Mouse (Mus musculus): ENCODE measurements at regions not wholly inside any gene's neighbourhood (a gene's known extent, or its start where the extent isn't known, plus 50 kb on each side); places are given as distances from the start of the nearest gene placed in this dataset.

- no peak overlapping the region for H3K4me3 ChIP-seq (ENCODE audit: insufficient read depth, low read depth, low read length)
- H3K27ac ChIP-seq (replicated peaks; ENCODE audit: low read depth, low read length), result no peak overlapping the region
- no peaks in the 10 kb centered on the region for H3K4me1 ChIP-seq (ENCODE audit: control insufficient read depth, insufficient read depth, insufficient read length, low read length)
Observed at GRCm38 (mm10) chr1:13500456-13500855, 2086.6 kb downstream of the A830018L16Rik start.

DNA sequence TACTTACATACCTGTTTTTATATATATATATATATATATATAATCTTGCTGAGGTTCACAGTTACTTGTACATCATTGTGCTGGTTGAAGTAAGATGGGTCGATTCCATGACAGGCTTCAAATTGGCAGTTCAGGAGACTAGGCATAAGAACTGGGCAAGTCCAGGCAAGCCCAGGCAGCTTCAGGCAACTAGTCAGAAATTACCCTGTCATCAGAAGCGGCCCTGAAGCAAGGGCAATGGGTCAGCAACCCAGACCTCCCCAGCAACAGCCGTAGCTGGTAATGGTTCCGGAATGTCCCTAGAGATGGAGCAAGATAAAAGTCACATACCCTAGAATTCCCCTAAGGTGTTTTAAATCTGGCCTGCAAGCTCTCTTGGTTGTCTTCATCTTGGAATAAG is 2088.0 kb downstream of the A830018L16Rik start:
- Histone ChIP-seq H3K4me3 (ENCODE audit: insufficient read depth, low read depth, low read length) (no peak overlapping the region), H3K27ac (replicated peaks; ENCODE audit: low read depth, low read length) (no peak overlapping the region), H3K4me1 (ENCODE audit: control insufficient read depth, insufficient read depth, insufficient read length, low read length) (no peaks in the 10 kb centered on the region)

GRCm38 (mm10) chr1:13513761-13514160 is 2099.9 kb downstream of the A830018L16Rik start:
- no peak overlapping the region for H3K27ac ChIP-seq (replicated peaks; ENCODE audit: low read depth, low read length)

More at GRCm38 (mm10) chr1:13513761-13514160, 2099.9 kb downstream of the A830018L16Rik start:
- no peaks in the 10 kb centered on the region for H3K4me1 ChIP-seq (ENCODE audit: control insufficient read depth, insufficient read depth, insufficient read length, low read length)
- H3K4me3 ChIP-seq (ENCODE audit: insufficient read depth, low read depth, low read length), result no peak overlapping the region
